Mouse (Mus musculus): ENCODE data around the gene Tsg101. TPM values are rescaled to one million over a fixed set of nuclear protein-coding genes. Genes with fewer than 3 reads are reported as not detected.

Gene Tsg101
- polyA plus RNA-seq, 1 experiment from 2014 or later: 127 TPM

- DNase-seq (ENCODE audit: low spot score) (no peak), ATAC-seq (ENCODE audit: low FRiP score, low TSS enrichment) (no peak)
- WGBS: 12% methylated on average over 9 of the region's 9 CpGs
These were observed 39.1 kb upstream of the Tsg101 start for GRCm38 (mm10) chr7:46958853-46959252.

GRCm38 (mm10) chr7:46957831-46958691, 38.3 kb upstream of the Tsg101 start, which contains the start of gene Uevld:
Uevld (minus strand) TSS chr7:46958527.
- WGBS: under 1% methylated on average over 50 of the region's 51 CpGs
- peak within 1 kb of the TSS; percentile 77 for H3K27ac ChIP-seq (replicated peaks)
- TF ChIP-seq EP300 (optimal IDR thresholded peaks at IDR 0.05) (no peak), CTCF (IDR thresholded peaks at IDR 0.05; ENCODE audit: low read depth) (peak; percentile 54)
- ATAC-seq (ENCODE audit: low FRiP score, low TSS enrichment): peak; percentile 94
- peak; percentile 98 for DNase-seq (ENCODE audit: low spot score)
- no peaks in the 10 kb centered on the region for H3K27me3 ChIP-seq (ENCODE audit: control insufficient read depth, insufficient read depth, low read length)
- H3K9ac ChIP-seq (ENCODE audit: low read length): peak within 1 kb of the TSS; percentile 77
- peak within 1 kb of the TSS; percentile 71 for H3K4me3 ChIP-seq (ENCODE audit: low read depth, low read length)
- H3K36me3 ChIP-seq (ENCODE audit: control insufficient read depth, insufficient read depth, low read length): peaks cover 5% of the 10 kb centered on the region; the same call in 1 of the 2 replicates
- H3K9me3 ChIP-seq (ENCODE audit: control insufficient read depth, low read length): no peaks in the 10 kb centered on the region
- H3K4me1 ChIP-seq (replicated peaks; ENCODE audit: control insufficient read depth, insufficient read depth): 0 out of 2 replicates have a peak, but pooled peaks cover 2% of the 10 kb centered on the region
- peak within 1 kb of the TSS; percentile 92 for H3K4me2 ChIP-seq (replicated peaks; ENCODE audit: low read depth)

More at GRCm38 (mm10) chr7:46958853-46959252, 39.1 kb upstream of the Tsg101 start:
- TF ChIP-seq EP300 (optimal IDR thresholded peaks at IDR 0.05) (no peak), CTCF (IDR thresholded peaks at IDR 0.05; ENCODE audit: low read depth) (no peak)
- Histone ChIP-seq H3K4me1 (replicated peaks; ENCODE audit: control insufficient read depth, insufficient read depth) (0 out of 2 replicates have a peak, but pooled peaks cover 2% of the 10 kb centered on the region), H3K4me2 (replicated peaks; ENCODE audit: low read depth) (peak overlapping the region; percentile 92), H3K4me3 (ENCODE audit: low read depth, low read length) (peak overlapping the region; percentile 71), H3K9ac (ENCODE audit: low read length) (peak overlapping the region; percentile 77), H3K9me3 (ENCODE audit: control insufficient read depth, low read length) (no peaks in the 10 kb centered on the region), H3K27ac (replicated peaks) (no peak overlapping the region), H3K27me3 (ENCODE audit: control insufficient read depth, insufficient read depth, low read length) (no peaks in the 10 kb centered on the region), H3K36me3 (ENCODE audit: control insufficient read depth, insufficient read depth, low read length) (no peaks in the 10 kb centered on the region; the same call in 1 of the 2 replicates)

DNA sequence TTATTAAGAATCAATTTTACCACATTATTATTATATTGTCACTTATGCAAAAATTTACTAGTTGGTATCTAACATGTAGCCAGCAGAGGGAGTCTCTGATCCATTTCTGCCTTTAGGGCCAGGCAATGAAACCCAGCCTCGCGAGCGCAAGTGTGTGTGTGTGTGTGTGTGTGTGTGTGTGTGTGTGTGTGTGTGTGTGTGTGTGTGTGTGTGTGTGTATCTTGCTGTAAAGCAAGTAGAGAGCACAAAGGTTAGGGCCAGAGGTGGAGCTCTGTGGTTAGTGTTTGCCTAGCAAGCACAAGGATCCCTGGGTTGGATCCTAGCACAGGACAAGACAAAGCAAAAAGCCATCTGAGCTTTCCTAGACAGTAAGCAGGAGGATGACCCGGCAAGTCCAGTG, 16.1 kb upstream of the Tsg101 start:
- no peaks in the 10 kb centered on the region for H3K9me3 ChIP-seq (ENCODE audit: control insufficient read depth, low read length)
- peak; percentile 85 for DNase-seq (ENCODE audit: low spot score)
- H3K27ac ChIP-seq (replicated peaks): no peak overlapping the region
- ATAC-seq (ENCODE audit: low FRiP score, low TSS enrichment): peak; percentile 84
- H3K4me3 ChIP-seq (ENCODE audit: low read depth, low read length): no peak overlapping the region
- no peaks in the 10 kb centered on the region for H3K27me3 ChIP-seq (ENCODE audit: control insufficient read depth, insufficient read depth, low read length)
- no peak overlapping the region for H3K9ac ChIP-seq (ENCODE audit: low read length)
- WGBS: 41% methylated on average over 4 of the region's 4 CpGs
- TF ChIP-seq EP300 (optimal IDR thresholded peaks at IDR 0.05) (no peak), CTCF (IDR thresholded peaks at IDR 0.05; ENCODE audit: low read depth) (peak; percentile 79)
- peaks cover 11% of the 10 kb centered on the region; the same call in 1 of the 2 replicates for H3K36me3 ChIP-seq (ENCODE audit: control insufficient read depth, insufficient read depth, low read length)
- H3K4me2 ChIP-seq (replicated peaks; ENCODE audit: low read depth): no peak overlapping the region
- no peaks in the 10 kb centered on the region for H3K4me1 ChIP-seq (replicated peaks; ENCODE audit: control insufficient read depth, insufficient read depth)

- no peak overlapping the region for H3K27ac ChIP-seq (replicated peaks)
- TF ChIP-seq CTCF (IDR thresholded peaks at IDR 0.05; ENCODE audit: low read depth): no peak
- TF ChIP-seq EP300 (optimal IDR thresholded peaks at IDR 0.05): no peak
- H3K4me3 ChIP-seq (ENCODE audit: low read depth, low read length): no peak overlapping the region
- no peak overlapping the region for H3K4me2 ChIP-seq (replicated peaks; ENCODE audit: low read depth)
- no peak for ATAC-seq (ENCODE audit: low FRiP score, low TSS enrichment)
- no peak overlapping the region for H3K9ac ChIP-seq (ENCODE audit: low read length)
- WGBS: 80% methylated on average over 8 of the region's 8 CpGs
- DNase-seq (ENCODE audit: low spot score): no peak
- no peaks in the 10 kb centered on the region for H3K9me3 ChIP-seq (ENCODE audit: control insufficient read depth, low read length)
- no peaks in the 10 kb centered on the region for H3K4me1 ChIP-seq (replicated peaks; ENCODE audit: control insufficient read depth, insufficient read depth)
- H3K36me3 ChIP-seq (ENCODE audit: control insufficient read depth, insufficient read depth, low read length): peaks cover 18% of the 10 kb centered on the region; the same call in 1 of the 2 replicates
- H3K27me3 ChIP-seq (ENCODE audit: control insufficient read depth, insufficient read depth, low read length): no peaks in the 10 kb centered on the region
These were observed 15.0 kb upstream of the Tsg101 start for GRCm38 (mm10) chr7:46934788-46935187.

GRCm38 (mm10) chr7:46931370-46931769, 11.6 kb upstream of the Tsg101 start:
- no peak for TF ChIP-seq EP300 (optimal IDR thresholded peaks at IDR 0.05)
- no peak for TF ChIP-seq CTCF (IDR thresholded peaks at IDR 0.05; ENCODE audit: low read depth)
- whole genome bisulfite sequencing: 92% methylated on average over 3 of the region's 3 CpGs

DNA sequence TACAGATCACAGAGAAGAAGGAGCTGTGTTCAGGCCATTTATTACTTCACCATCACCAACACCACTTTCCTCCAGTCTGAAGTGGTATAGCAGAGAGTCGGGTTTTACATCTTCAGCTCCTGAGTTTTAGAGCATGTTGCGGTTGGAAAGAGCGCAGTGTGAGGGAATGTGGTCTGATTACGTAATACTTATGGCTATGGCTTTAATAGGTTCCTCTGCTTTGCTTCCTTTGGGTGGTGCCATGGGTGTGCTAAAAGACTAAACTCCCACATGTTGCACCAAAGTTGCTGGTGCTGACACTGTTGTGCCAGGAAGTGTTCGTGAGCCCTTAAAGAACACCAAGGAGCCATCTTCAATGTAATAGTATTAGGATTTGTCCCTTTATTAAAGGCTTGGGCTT, 8.5 kb upstream of the Tsg101 start:
- no peak for TF ChIP-seq CTCF (IDR thresholded peaks at IDR 0.05; ENCODE audit: low read depth)
- no peak for TF ChIP-seq EP300 (optimal IDR thresholded peaks at IDR 0.05)

More at GRCm38 (mm10) chr7:46931370-46931769, 11.6 kb upstream of the Tsg101 start:
- no peak for ATAC-seq (ENCODE audit: low FRiP score, low TSS enrichment)
- Histone ChIP-seq H3K4me2 (replicated peaks; ENCODE audit: low read depth) (no peak overlapping the region), H3K36me3 (ENCODE audit: control insufficient read depth, insufficient read depth, low read length) (peaks cover 7% of the 10 kb centered on the region), H3K9me3 (ENCODE audit: control insufficient read depth, low read length) (no peaks in the 10 kb centered on the region), H3K27ac (replicated peaks) (no peak overlapping the region), H3K9ac (ENCODE audit: low read length) (no peak overlapping the region), H3K27me3 (ENCODE audit: control insufficient read depth, insufficient read depth, low read length) (no peaks in the 10 kb centered on the region), H3K4me1 (replicated peaks; ENCODE audit: control insufficient read depth, insufficient read depth) (no peaks in the 10 kb centered on the region), H3K4me3 (ENCODE audit: low read depth, low read length) (no peak overlapping the region)
- DNase-seq (ENCODE audit: low spot score): no peak

More for the DNA sequence above, 8.5 kb upstream of the Tsg101 start:
- no peak overlapping the region for H3K4me3 ChIP-seq (ENCODE audit: low read depth, low read length)
- no peaks in the 10 kb centered on the region for H3K27me3 ChIP-seq (ENCODE audit: control insufficient read depth, insufficient read depth, low read length)
- no peaks in the 10 kb centered on the region for H3K4me1 ChIP-seq (replicated peaks; ENCODE audit: control insufficient read depth, insufficient read depth)
- H3K9me3 ChIP-seq (ENCODE audit: control insufficient read depth, low read length): no peaks in the 10 kb centered on the region
- no peak overlapping the region for H3K4me2 ChIP-seq (replicated peaks; ENCODE audit: low read depth)
- no peak overlapping the region for H3K27ac ChIP-seq (replicated peaks)
- no peak overlapping the region for H3K9ac ChIP-seq (ENCODE audit: low read length)
- ATAC-seq (ENCODE audit: low FRiP score, low TSS enrichment) (no peak), DNase-seq (ENCODE audit: low spot score) (no peak)
- 87% methylated on average over 5 of the region's 5 CpGs for WGBS
- peaks cover 7% of the 10 kb centered on the region for H3K36me3 ChIP-seq (ENCODE audit: control insufficient read depth, insufficient read depth, low read length)

Measured in stomach, postnatal 0 days (tissue).